Mouse (Mus musculus): ENCODE measurements around the gene Arhgef38.

The Arhgef38 gene

DNA sequence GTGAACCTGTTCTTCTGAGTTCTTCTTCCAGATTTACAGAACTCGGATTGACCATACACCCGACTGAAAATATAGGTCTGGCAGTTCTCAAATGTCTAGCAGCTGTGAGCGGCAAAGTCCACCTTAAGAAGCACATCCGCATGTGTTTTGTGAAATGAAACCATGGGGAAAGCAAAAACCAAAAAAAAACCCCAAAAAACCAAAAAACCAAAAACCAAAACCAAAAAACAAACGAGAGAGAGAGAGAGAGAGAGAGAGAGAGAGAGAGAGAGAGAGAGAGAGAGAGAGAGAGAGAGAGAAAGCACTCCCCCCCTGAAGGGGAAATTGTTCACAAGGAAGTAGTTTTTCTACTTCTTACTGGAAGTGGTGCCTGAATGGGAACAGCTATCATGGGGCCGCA, 67.2 kb downstream of the Arhgef38 start:
- DNase-seq (ENCODE audit: low read depth in 1 of 2, low spot score in 2 of 2) = no peak

- DNase-seq (ENCODE audit: low read depth in 1 of 2, low spot score in 2 of 2) = no peak
Measured at GRCm38 (mm10) chr3:133165130-133165529, 69.6 kb downstream of the Arhgef38 start.

DNA sequence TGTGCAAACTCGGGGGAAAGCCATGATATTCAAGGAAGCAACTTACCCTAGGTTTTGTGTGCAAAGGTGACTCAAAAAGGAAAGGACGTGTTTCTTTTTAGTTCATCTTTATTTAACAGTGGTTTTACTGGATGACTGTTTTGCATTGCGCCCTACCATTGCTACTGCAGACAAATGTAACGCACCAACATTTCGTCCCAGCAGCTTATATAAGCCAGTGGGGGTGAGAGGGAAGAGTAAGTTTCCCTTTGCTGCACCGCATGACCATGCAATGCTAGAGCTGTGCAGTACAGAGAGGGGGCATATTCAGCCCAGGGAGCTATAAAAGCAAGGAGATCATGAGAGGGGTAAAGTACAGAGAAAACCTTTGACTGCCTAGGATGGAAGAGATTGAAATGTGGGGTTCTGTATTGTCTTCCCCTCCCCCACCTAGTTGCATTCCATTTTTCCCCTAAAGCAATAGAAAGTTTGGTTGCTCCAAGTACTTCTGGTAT, 70.8 kb downstream of the Arhgef38 start:
- no peak for DNase-seq (ENCODE audit: low read depth in 1 of 2, low spot score in 2 of 2)

DNA sequence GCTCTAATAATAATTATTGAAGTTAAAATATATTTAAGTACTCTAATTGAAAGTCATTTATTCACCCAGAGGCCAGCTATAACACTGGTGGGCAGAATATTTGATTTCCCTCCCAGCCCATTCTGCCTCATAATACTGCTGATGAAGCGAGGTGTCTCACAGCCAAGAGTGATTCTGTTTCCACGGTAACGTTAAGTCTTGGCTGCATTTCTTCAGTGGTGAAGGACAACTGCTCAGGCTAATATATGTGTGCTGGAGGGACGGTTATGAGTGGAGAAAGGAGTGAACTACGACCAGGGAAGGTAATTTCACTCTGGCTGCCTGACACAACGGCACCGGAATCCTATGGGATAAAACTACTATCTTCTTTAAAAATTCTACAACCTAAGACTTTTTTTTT, 71.6 kb downstream of the Arhgef38 start:
- DNase-seq (ENCODE audit: low read depth in 1 of 2, low spot score in 2 of 2) = no peak

- no peak for DNase-seq (ENCODE audit: low read depth in 1 of 2, low spot score in 2 of 2)
Measured at GRCm38 (mm10) chr3:133161407-133161806, 73.3 kb downstream of the Arhgef38 start.

DNA sequence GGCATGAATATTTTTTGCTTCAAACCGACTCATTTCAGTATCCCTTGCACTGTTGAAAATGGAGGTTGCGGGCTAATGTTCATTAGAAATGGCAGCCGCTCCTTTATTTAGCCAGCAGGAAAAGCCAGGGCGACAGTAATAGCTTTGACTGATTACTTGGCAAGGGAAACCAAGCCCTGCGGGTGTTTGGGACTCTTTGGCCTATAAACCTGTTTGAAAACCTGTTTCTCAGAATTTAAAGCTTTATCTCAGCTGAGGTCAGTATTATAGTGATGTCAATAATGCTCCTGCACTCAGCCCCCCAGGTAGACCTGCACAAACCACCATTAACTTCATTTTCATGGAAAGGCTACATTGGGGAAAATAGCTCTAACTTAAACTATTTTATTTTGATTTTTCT, 76.5 kb downstream of the Arhgef38 start:
- DNase-seq (ENCODE audit: low read depth in 1 of 2, low spot score in 2 of 2) = no peak

DNA sequence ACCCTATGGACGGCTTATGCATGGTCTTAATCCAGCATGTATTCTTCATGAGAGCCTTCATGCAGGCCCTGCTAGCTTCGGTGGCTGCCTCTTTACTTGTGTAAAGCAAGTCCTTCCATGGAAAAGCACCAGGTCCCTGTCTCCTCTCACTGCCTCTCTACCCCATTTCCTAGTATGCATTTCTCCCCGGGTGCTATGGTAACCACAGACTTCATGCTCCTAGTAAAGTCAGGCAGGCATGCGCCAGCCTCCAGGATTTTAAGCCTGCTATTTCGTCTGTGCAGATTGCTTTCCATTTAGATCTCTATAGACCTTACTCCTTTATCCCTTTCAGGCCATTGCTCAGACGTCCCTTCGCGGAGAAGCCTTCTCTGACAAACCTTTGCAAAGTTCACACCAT, 80.1 kb downstream of the Arhgef38 start:
- DNase-seq (ENCODE audit: low read depth in 1 of 2, low spot score in 2 of 2) = no peak

DNA sequence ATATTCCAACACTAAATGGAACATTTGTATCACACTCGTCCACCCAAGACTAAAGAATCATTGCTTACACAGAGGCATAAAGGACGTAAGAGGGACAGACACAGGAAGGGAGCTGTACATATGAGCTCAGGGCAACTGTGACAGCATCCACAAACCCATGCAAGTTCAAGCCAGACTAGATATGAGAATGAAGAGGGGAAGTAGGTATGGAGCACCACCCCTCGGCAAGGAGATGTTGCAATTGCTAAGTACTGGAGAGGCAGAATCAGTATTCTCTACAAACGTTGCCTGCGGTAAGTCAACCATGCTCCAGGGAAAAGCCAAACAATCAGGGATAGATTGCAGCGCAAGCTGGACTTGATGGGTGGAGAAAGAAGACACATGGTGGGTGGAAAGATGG, 81.1 kb downstream of the Arhgef38 start:
- DNase-seq (ENCODE audit: low read depth in 1 of 2, low spot score in 2 of 2) = no peak

GRCm38 (mm10) chr3:133152831-133153230, 81.9 kb downstream of the Arhgef38 start:
- DNase-seq (ENCODE audit: low read depth in 1 of 2, low spot score in 2 of 2) = no peak

DNA sequence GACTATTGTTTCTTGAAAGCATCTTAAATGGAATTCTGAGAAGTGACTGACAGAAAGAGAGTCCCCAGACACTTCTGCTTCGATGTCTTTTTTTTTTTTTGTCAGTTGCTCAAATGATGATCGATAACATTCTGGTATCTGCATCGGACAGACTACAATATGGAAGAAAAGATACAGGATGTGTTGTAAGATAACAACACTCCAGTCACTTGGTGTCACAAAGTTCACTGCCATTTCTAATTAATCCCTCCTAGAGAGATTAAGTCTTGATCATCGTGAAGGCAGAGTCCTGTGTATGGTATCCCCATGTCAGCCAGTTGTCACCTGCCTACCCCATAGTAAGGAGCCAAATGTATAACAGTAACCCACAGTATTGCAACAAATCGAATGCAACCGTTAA, 83.1 kb downstream of the Arhgef38 start:
- DNase-seq (ENCODE audit: low read depth in 1 of 2, low spot score in 2 of 2) = no peak

DNA sequence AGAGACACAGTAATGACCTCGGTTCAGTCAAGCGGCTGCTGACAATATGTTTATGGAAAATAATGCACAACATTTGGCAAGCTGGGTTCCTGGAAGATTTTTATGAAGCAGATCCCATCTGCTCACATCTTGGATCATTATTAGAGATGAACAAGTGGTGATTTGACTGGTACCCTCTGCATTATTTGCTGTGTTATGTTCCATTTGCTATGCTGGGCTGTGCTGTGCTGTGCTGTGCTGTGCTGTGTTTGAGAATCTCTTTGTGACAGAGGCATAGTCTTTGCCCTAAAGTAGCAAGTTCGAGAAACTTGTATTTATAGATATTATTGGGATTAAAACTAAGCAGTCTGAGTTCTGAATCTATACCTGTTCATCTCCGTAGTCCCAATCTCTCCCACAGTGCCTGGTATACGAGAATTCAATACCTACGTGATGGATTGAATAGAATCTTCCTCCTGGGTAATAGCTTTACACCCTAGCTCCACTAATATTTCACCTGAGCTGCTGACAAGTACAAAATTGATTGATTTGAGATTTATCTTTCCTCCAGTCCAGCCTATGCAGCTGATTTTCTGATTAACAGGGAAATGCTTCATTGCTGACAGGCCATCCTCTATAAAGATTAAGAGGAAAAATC, 90.1 kb downstream of the Arhgef38 start:
- DNase-seq (ENCODE audit: low read depth in 1 of 2, low spot score in 2 of 2) = no peak

DNA sequence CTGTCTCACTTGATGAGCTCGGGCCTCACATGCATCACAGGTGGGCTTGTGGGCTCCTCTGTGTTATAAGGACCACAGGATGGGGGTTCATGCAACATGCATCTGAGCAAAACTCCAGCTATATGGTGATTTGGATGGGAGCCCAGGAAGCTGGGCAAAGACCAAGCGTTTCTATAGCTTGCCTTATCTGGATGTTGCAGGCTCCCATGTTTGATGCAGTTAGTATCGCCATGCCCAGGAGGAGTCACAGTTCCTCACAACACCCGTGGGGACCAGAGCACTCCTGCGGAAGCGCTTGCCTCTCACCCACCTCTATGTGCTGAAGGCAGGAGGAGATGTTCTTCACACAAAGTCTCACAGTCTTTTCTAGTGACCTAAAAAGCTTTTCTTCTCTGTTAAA, 92.9 kb downstream of the Arhgef38 start:
- DNase-seq (ENCODE audit: low read depth in 1 of 2, low spot score in 2 of 2) = no peak

GRCm38 (mm10) chr3:133132611-133133010, 102.1 kb downstream of the Arhgef38 start:
- no peak for DNase-seq (ENCODE audit: low read depth in 1 of 2, low spot score in 2 of 2)

DNA sequence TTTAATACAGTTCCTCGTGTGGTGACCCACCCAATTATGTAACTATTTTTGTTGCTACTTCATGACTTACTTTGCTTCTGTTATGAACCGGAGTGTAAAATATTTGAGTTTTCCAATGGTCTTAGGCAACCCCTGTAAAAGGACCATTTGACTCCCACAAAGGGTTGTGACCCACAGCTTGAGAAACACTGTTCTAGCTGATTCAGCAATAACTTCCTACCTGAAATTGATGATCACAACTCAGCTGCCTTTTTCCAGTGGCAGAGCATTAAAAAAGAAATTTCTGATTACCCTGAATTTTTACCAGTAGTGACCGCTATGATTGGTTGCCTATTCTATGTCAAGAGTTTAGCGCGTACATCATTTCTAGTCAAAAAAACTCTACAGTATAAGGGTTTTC, 103.4 kb downstream of the Arhgef38 start:
- DNase-seq (ENCODE audit: low read depth in 1 of 2, low spot score in 2 of 2) = no peak

- DNase-seq (ENCODE audit: low read depth in 1 of 2, low spot score in 2 of 2) = no peak
Measured at GRCm38 (mm10) chr3:133113281-133113680, 121.5 kb downstream of the Arhgef38 start.

DNA sequence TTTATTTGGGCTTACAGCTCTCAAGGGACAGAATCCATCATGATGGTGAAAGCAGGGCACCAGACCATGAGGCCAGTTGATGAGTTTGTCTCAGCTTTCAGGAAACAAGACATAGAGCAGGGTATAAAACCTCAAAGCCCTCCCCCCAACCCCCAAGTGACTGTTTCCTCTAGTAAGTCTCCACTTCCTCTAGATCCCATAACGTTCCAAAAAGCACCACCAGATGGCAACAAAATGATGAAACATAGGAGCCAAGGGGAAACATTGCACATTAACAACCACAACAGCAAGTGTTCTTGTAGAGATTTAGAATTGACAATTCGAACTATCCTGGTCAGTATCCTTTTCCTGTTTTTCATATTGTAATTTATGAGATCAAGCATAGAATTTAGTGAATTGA, 123.0 kb downstream of the Arhgef38 start:
- no peak for DNase-seq (ENCODE audit: low read depth in 1 of 2, low spot score in 2 of 2)

- no peak for DNase-seq (ENCODE audit: low read depth in 1 of 2, low spot score in 2 of 2)
Measured at GRCm38 (mm10) chr3:133109844-133110243, 124.9 kb downstream of the Arhgef38 start.

- DNase-seq (ENCODE audit: low read depth in 1 of 2, low spot score in 2 of 2) = no peak
Measured at GRCm38 (mm10) chr3:133108731-133109130, 126.0 kb downstream of the Arhgef38 start.

DNA sequence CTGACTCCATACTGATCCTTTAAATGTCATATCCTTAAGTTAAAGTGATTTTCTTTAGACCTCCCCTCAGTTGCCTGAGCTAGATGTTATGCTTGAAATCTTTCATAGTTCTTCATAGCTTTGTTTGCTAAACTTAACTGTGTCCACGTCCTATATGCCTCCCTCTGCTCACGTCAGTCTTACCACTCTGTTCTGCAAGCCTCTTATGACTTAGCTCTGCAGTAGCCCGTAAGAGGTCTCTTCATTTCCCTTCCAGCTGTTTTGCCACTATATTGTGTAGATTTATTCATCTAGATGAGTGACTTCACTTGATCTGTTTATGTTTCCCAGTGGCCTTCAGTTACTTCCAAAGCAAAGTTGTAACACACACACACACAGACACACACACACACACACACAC, 130.3 kb downstream of the Arhgef38 start:
- DNase-seq (ENCODE audit: low read depth in 1 of 2, low spot score in 2 of 2) = no peak

DNA sequence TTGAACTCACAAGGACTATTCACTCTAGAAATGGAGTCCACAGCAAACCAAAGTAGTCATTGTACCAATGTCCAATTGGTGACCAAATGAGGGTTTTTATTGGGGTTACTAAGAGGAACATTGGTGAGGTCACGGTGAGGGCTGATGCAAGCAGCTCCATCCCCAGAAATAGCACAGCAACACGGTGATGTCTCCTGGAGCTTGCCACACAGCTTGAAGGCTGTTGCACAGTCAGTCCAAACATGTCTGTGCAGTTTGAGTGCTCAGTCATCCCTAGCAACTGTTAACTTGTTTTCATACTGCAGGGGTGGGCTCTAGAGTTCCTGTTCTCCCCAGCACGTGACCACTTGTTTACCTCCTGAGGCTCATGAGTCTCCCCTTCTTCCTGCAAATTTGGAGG, 131.0 kb downstream of the Arhgef38 start:
- no peak for DNase-seq (ENCODE audit: low read depth in 1 of 2, low spot score in 2 of 2)

- DNase-seq (ENCODE audit: low read depth in 1 of 2, low spot score in 2 of 2) = no peak
Measured at GRCm38 (mm10) chr3:133098909-133099308, 135.8 kb downstream of the Arhgef38 start.

DNA sequence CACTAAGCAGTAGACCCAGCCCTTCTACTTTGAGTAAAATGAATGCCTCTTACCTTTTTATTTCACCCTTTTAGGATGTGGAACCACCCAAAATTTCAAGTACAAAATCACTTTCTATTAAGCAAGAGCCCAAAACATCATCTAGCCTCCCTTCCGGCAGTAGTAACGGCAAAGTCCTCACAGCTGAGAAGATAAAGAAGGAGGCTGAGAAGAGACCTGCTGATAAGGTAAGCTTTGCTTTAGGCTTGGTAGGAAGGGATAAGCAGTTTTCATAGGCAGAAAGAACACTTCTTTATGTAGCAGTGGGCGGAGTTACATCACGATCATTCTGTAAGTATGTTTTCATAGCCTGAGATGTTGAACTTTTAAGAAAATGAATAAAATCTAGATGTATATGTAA, 136.4 kb downstream of the Arhgef38 start:
- DNase-seq (ENCODE audit: low read depth in 1 of 2, low spot score in 2 of 2) = no peak

- no peak for DNase-seq (ENCODE audit: low read depth in 1 of 2, low spot score in 2 of 2)
Measured at GRCm38 (mm10) chr3:133097936-133098335, 136.8 kb downstream of the Arhgef38 start.
